Mouse (Mus musculus) B cell, adult (primary cell): ENCODE data around the gene Gm49384. TPM values are rescaled to one million over a fixed set of nuclear protein-coding genes. Genes with fewer than 3 reads are reported as not detected.

ENCODE experiments used
- total RNA-seq: library from RNA; stranded (reverse); gene quantifications from 4 replicates; pipeline ENCODE4 v1.2.4, GENCODE M21; 2023; ENCODE audit not compliant: inconsistent age

The Gm49384 gene
- 4.1 to 6.0 TPM (median 4.4 TPM) in 4 replicates for total RNA-seq

GRCm38 (mm10) chr12:69204052-69204833 lies at the start of gene Gm49384:
TSS of gene Gm49384 (minus strand) at chr12:69204267.

DNA sequence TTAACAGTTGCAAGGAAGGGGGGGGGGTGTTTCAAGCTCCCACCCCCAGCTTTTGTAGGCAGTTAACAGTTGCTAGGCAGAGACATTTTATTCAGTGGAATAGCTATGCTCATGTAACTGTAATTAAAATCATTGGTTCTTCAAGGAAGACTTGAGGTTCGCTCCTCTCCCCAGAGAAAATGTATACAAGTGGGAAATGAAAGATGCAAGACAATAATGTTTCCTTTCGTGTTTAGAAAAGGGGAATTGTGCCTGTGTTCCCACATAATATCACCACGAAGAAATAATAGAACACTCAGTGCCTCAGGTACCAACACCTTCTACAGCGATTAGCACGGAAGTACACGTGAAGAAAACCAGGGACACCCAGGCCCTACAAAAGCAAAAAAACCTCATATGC lies 36.8 kb upstream of the Gm49384 start, which contains the start of gene Klhdc1:
Gene Klhdc1, plus strand, starts transcription at position 301 of the 400 bp plus-strand sequence.

GRCm38 (mm10) chr12:69227776-69228466 lies 23.9 kb upstream of the Gm49384 start, which contains the start of gene Pole2:
TSS of gene Pole2 (minus strand) at chr12:69228195.

GRCm38 (mm10) chr12:69198164-69198535 lies 5.9 kb downstream of the Gm49384 start, which contains the start of gene Dnaaf2:
TSS of gene Dnaaf2 (minus strand) at chr12:69198429.

DNA sequence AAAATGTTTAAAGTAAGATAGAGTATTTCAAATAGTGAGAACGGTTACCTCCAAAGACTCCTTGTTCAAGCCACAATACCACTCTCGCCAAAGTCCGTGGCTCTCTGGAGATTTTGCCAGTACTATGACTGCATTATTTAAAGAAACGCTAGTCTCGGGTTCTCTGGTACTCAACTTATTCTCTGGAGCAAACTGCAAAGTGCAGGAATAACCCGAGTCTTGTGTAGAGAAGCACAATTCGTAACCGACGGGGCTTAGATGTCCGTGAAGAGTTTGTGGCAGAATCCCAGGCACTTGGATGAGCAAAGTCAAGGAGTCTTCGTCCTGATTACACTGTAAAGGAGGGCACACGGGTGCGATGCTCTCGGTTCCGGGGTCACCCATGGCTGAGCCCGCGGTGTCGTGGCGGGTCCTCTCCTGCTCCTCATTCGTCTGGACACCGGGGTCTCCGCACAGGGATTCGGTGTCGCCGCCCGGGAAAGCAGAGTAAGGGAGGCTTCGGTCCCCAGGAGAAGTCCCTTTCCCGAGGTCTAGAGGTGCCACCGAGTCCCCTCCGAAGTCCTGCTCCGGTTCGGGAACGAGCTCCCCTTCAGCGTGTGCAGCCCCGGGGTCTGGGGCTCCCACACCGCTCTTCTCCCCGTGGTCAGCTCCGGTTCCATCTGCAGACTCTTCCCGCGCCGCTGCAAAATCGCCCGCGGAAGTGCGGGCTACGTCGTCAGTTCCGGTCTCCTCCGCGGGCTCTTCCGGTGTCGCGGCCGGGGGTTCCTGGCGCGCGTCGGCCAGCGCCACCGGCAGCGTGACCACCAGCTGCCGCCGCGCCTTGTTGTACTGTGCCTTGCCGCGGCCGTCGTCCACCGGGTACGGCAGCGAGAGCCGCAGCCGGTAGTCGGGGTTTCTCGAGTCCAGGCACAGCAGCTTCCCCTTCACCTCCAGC lies 7.4 kb downstream of the Gm49384 start, which contains the start of gene Gm49383:
Gene Gm49383, minus strand, starts transcription at position 661 of the 934 bp plus-strand sequence.

DNA sequence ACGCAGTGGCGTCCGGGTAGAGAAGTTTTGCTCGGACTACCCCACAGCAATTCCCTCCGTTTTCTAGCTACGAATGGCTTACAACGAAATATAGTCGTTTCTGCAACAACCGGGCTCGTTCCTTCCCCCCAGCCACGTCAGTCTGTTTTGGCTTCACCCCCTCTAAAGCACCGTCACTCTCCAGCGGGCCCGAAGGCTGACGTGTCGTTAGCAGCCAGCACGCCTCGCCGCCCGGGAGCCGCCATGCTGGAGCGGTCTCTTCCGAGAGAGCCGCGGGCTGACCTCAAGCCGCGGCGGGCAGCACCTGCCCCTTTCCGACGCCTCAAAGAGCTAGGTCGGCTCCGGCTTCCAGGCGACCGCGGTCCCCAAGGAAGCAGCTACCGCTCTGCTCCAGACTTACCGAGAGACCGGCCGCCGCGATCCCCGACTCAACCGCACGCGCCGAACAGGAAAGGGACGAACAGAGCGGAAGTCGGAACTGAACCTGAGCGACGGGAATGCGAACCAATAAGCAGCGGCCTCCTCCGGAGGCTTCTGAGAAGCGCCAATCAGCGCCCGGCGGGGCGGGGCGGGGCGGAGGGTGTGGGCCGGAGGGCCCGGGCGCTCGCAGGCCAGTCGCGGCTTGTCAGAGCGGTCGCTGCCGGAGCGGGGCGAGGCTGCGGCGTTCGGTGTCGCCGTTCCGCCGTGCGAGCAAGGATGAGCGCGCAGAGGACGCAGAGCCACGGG lies 20.3 kb downstream of the Gm49384 start, which contains the start of the genes Rpl36al and Mgat2:
Gene Rpl36al, minus strand, starts transcription at position 501 of the 726 bp plus-strand sequence.
Gene Mgat2, plus strand, starts transcription at position 575 of the 726 bp plus-strand sequence.

GRCm38 (mm10) chr12:69168461-69169106 lies 35.5 kb downstream of the Gm49384 start, which contains the start of gene Lrr1:
TSS of gene Lrr1 (plus strand) at chr12:69168814.

GRCm38 (mm10) chr12:69158765-69159577 lies 45.1 kb downstream of the Gm49384 start, which contains the start of gene Rps29:
TSS of gene Rps29 (minus strand) at chr12:69159186.

Other genes with a start within 250 kb of the Gm49384 start
- 4,189 to 5,045 TPM (median 4,957 TPM) in 4 replicates for gene Rps29, start 45.1 kb downstream of the Gm49384 start, total RNA-seq
- gene Lrr1, start 35.5 kb downstream of the Gm49384 start, total RNA-seq = 0.58 to 1.3 TPM in 2 of 4 replicates, not detected in the others
- gene Rpl36al, start 20.2 kb downstream of the Gm49384 start, total RNA-seq = 370 to 438 TPM (median 388 TPM) in 4 replicates
- 27.3 to 33.1 TPM (median 28.4 TPM) in 4 replicates for gene Mgat2, start 20.1 kb downstream of the Gm49384 start, total RNA-seq
- gene Gm49383, start 7.2 kb downstream of the Gm49384 start, total RNA-seq = 5.1 to 7.4 TPM (median 6.6 TPM) in 4 replicates
- 1.8 to 3.4 TPM (median 2.1 TPM) in 4 replicates for gene Dnaaf2, start 5.8 kb downstream of the Gm49384 start, total RNA-seq
- gene Pole2, start 23.9 kb upstream of the Gm49384 start, total RNA-seq = 2.7 to 4.6 TPM (median 2.8 TPM) in 4 replicates
- gene Klhdc1, start 36.9 kb upstream of the Gm49384 start, total RNA-seq = 5.1 to 7.8 TPM (median 6.9 TPM) in 4 replicates
- gene Klhdc2, start 92.4 kb upstream of the Gm49384 start, total RNA-seq = 20.3 to 24.2 TPM (median 22.8 TPM) in 4 replicates
- gene Nemf, start 152.9 kb upstream of the Gm49384 start, total RNA-seq = 98.0 to 114 TPM (median 108 TPM) in 4 replicates
- 329 to 368 TPM (median 334 TPM) in 4 replicates for gene Arf6, start 167.9 kb upstream of the Gm49384 start, total RNA-seq
- gene Gm9887, start 168.2 kb upstream of the Gm49384 start, total RNA-seq = 5.2 to 8.4 TPM (median 6.7 TPM) in 4 replicates